Comparison of ENCODE assay signal across 14 mouse cellular contexts in the genomic region with DNA sequence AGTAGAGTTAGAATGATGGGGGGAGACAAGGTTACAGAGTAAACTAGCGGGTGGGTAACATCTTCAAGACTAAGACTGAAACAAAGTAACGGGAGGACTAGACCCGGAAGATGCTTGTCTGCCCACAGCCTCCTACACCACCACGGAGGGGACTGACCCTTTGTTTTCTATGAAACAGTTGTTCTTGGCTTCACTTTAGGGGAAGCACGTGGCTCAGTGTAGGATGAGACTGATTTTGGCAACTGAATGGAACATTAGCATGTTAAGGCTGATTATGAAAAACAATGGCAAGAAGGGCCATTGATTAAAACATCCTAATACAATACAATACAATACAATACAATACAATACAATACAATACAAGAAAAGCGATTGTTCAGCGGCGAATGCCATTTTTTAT.
"Had no signal": no experiment of that assay in that cellular context is flagged by ENCODE, and none has a peak within 500 bp of the region (broad histone marks: within the 10 kb centered on the region; RNA-seq: fewer than 3 reads in every experiment).

No protein-coding gene starts in this region.

- H3K27ac ChIP-seq: kidney, embryonic 15.5 days; limb, embryonic 15.5 days; liver, embryonic 12.5 days; lung, embryonic 15.5 days; macrophage; midbrain, embryonic 12.5 days; neural tube, embryonic 13.5 days had no signal

- H3K9me3 ChIP-seq: kidney, embryonic 15.5 days; limb, embryonic 15.5 days; liver, embryonic 12.5 days; lung, embryonic 15.5 days; midbrain, embryonic 12.5 days; neural tube, embryonic 13.5 days had no signal

- H3K4me1 ChIP-seq: kidney, embryonic 15.5 days; liver, embryonic 12.5 days; lung, embryonic 15.5 days; neural tube, embryonic 13.5 days had no signal

- DNase-seq: kidney, adult 2 months; kidney, postnatal 14 days; lung, postnatal 14 days; right cerebral cortex, postnatal 4 days; spleen, adult 18-20 months; thymus, postnatal 36 days had no signal

- H3K9ac ChIP-seq: kidney, embryonic 15.5 days; limb, embryonic 15.5 days; liver, embryonic 12.5 days; lung, embryonic 15.5 days; midbrain, embryonic 12.5 days; neural tube, embryonic 13.5 days had no signal

- H3K4me3 ChIP-seq: kidney, embryonic 15.5 days; limb, embryonic 15.5 days; liver, embryonic 12.5 days; lung, embryonic 15.5 days; midbrain, embryonic 12.5 days; neural tube, embryonic 13.5 days had no signal

- H3K27me3 ChIP-seq: kidney, embryonic 15.5 days; limb, embryonic 15.5 days; lung, embryonic 15.5 days; midbrain, embryonic 12.5 days; neural tube, embryonic 13.5 days had no signal

- H3K36me3 ChIP-seq: kidney, embryonic 15.5 days; limb, embryonic 15.5 days; liver, embryonic 12.5 days; lung, embryonic 15.5 days; midbrain, embryonic 12.5 days; neural tube, embryonic 13.5 days had no signal

- H3K4me2 ChIP-seq: kidney, embryonic 15.5 days; limb, embryonic 15.5 days; liver, embryonic 12.5 days; lung, embryonic 15.5 days; midbrain, embryonic 12.5 days; neural tube, embryonic 13.5 days had no signal

- ATAC-seq: liver, embryonic 12.5 days; midbrain, embryonic 16.5 days had no signal
